19 mouse cellular contexts compared by ENCODE assay signal in the genomic region with DNA sequence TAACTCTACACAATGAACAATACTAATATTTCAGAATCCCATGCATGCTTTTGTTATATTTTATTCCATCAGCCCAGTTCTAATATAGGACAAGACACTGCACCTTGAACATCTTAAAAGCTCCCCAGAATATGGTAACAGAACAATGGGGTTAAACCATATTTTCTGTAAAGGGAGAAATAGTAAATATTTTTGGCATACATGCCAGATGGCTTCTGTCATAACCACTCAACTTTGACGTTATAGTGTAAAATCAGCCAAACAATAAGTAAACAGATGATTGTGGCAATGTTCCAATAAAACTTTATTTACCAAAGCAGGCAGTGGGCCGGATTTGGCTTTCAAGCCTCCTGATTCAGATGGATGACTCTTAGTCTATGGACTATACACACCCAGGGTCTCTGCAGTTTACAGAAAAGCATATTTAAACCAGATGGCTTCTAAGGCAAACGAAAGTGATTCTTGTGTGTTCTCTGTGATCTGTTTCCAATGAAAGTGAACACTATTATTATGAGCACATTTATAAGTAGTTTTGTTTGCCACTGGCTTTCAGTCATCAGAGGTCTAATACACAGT.
DNase-seq lines count a peak whose midpoint lies in the region; ATAC-seq and TF ChIP-seq lines count a peak whose summit lies in the region.
"Had no signal": no experiment of that assay in that cellular context is flagged by ENCODE, and none has a peak within 500 bp of the region (broad histone marks: within the 10 kb centered on the region; RNA-seq: fewer than 3 reads in every experiment).

No protein-coding gene starts in this region.

- H3K27me3 ChIP-seq in intestine, embryonic 16.5 days (replicated peaks; ENCODE audit: control insufficient read depth, insufficient read depth, low read length): no peaks in the 10 kb centered on the region
- no peaks in the 10 kb centered on the region for H3K27me3 ChIP-seq in intestine, embryonic 15.5 days (replicated peaks)
- H3K27me3 ChIP-seq in lung, embryonic 15.5 days: no peaks in the 10 kb centered on the region
- no peaks in the 10 kb centered on the region for H3K27me3 ChIP-seq in stomach, embryonic 16.5 days (ENCODE audit: control insufficient read depth, insufficient read depth, low read length)
- H3K27me3 ChIP-seq in stomach, postnatal 0 days (ENCODE audit: control insufficient read depth, insufficient read depth, low read length): no peaks in the 10 kb centered on the region
- H3K27me3 ChIP-seq: heart, embryonic 12.5 days had no signal

- H3K36me3 ChIP-seq in intestine, embryonic 16.5 days (ENCODE audit: control insufficient read depth, insufficient read depth, low read length): no peaks in the 10 kb centered on the region
- no peaks in the 10 kb centered on the region for H3K36me3 ChIP-seq in intestine, embryonic 15.5 days
- H3K36me3 ChIP-seq in lung, embryonic 15.5 days: no peaks in the 10 kb centered on the region
- no peaks in the 10 kb centered on the region for H3K36me3 ChIP-seq in stomach, embryonic 16.5 days (ENCODE audit: control insufficient read depth, insufficient read depth, low read length)
- no peaks in the 10 kb centered on the region for H3K36me3 ChIP-seq in stomach, postnatal 0 days (ENCODE audit: control insufficient read depth, insufficient read depth, low read length)
- H3K36me3 ChIP-seq: G1E; heart, embryonic 12.5 days; hindbrain, embryonic 10.5 days had no signal

- 47% methylated on average over 3 of the region's 3 CpGs for WGBS in intestine, embryonic 16.5 days
- WGBS in intestine, embryonic 15.5 days: 47% methylated on average over 3 of the region's 3 CpGs
- WGBS in lung, embryonic 15.5 days: 37% methylated on average over 3 of the region's 3 CpGs
- WGBS in lung, adult 2 months: 45% methylated on average over 3 of the region's 3 CpGs
- 34% methylated on average over 3 of the region's 3 CpGs for WGBS in stomach, embryonic 16.5 days
- WGBS in stomach, postnatal 0 days: 29% methylated on average over 3 of the region's 3 CpGs

- TF ChIP-seq EP300 in stomach, postnatal 0 days (optimal IDR thresholded peaks at IDR 0.05): no peak

- H3K4me2 ChIP-seq in intestine, embryonic 16.5 days (ENCODE audit: low read depth, low read length): no peak overlapping the region
- no peak overlapping the region for H3K4me2 ChIP-seq in intestine, embryonic 15.5 days (replicated peaks)
- H3K4me2 ChIP-seq in lung, embryonic 15.5 days: no peak overlapping the region
- no peak overlapping the region for H3K4me2 ChIP-seq in stomach, embryonic 16.5 days (ENCODE audit: low read depth, low read length)
- no peak overlapping the region for H3K4me2 ChIP-seq in stomach, postnatal 0 days (replicated peaks; ENCODE audit: low read depth)
- H3K4me2 ChIP-seq: heart, embryonic 12.5 days; hindbrain, embryonic 14.5 days had no signal

- peak; percentile 48; the same call in 1 of the 2 replicates for ATAC-seq in intestine, embryonic 16.5 days
- ATAC-seq in intestine, embryonic 15.5 days: no peak
- ATAC-seq in lung, embryonic 15.5 days (ENCODE audit: borderline replicate concordance, extremely low read depth, low FRiP score, low TSS enrichment): peak; percentile 95
- ATAC-seq in stomach, embryonic 16.5 days (ENCODE audit: insufficient read depth, low FRiP score): 0 out of 2 replicates have a peak, but pooled peaks have one; percentile 33
- no peak for ATAC-seq in stomach, postnatal 0 days (ENCODE audit: low FRiP score, low TSS enrichment)
- ATAC-seq: CD4-positive, CD25-positive, alpha-beta regulatory T cell, adult 4 months; forebrain, embryonic 16.5 days had no signal

- no peak for TF ChIP-seq POLR2A in lung, adult 2 months (IDR thresholded peaks at IDR 0.05; ENCODE audit: borderline replicate concordance, extremely low read depth, low read depth, low read length)

- no peak overlapping the region for H3K27ac ChIP-seq in intestine, embryonic 16.5 days (ENCODE audit: low read length)
- H3K27ac ChIP-seq in intestine, embryonic 15.5 days: no peak overlapping the region
- no peak overlapping the region for H3K27ac ChIP-seq in lung, embryonic 15.5 days
- no peak overlapping the region for H3K27ac ChIP-seq in stomach, embryonic 16.5 days (ENCODE audit: low read length)
- H3K27ac ChIP-seq in stomach, postnatal 0 days (replicated peaks): no peak overlapping the region
- H3K27ac ChIP-seq: hindbrain, embryonic 10.5 days; hindbrain, embryonic 14.5 days had no signal

- peak; percentile 21 for DNase-seq in cerebellum, adult 9-10 months
- DNase-seq in cerebellum, adult 11-12 months: no peak
- no peak for DNase-seq in lung, adult 2 months
- DNase-seq in stomach, postnatal 0 days (ENCODE audit: low spot score): no peak
- DNase-seq: adrenal gland, adult 8-10 months; adrenal gland, postnatal 36 days; B cell, adult 2 months; cerebellum, adult 8-10 months; gastrocnemius, postnatal 14 days had no signal

- no peaks in the 10 kb centered on the region for H3K4me1 ChIP-seq in intestine, embryonic 16.5 days (ENCODE audit: control insufficient read depth, insufficient read depth, low read length)
- no peaks in the 10 kb centered on the region for H3K4me1 ChIP-seq in intestine, embryonic 15.5 days (replicated peaks)
- H3K4me1 ChIP-seq in lung, embryonic 15.5 days: no peaks in the 10 kb centered on the region
- no peaks in the 10 kb centered on the region for H3K4me1 ChIP-seq in lung, adult 2 months (ENCODE audit: control insufficient read depth, insufficient read depth, low read length)
- no peaks in the 10 kb centered on the region for H3K4me1 ChIP-seq in stomach, embryonic 16.5 days (ENCODE audit: control insufficient read depth, insufficient read depth, low read length)
- H3K4me1 ChIP-seq in stomach, postnatal 0 days (replicated peaks; ENCODE audit: control insufficient read depth, insufficient read depth): no peaks in the 10 kb centered on the region
- H3K4me1 ChIP-seq: heart, embryonic 12.5 days; hindbrain, embryonic 10.5 days had no signal

- no peak overlapping the region for H3K9ac ChIP-seq in intestine, embryonic 16.5 days (ENCODE audit: low read depth, low read length)
- no peak overlapping the region for H3K9ac ChIP-seq in intestine, embryonic 15.5 days
- no peak overlapping the region for H3K9ac ChIP-seq in lung, embryonic 15.5 days
- no peak overlapping the region for H3K9ac ChIP-seq in stomach, embryonic 16.5 days (ENCODE audit: low read length)
- no peak overlapping the region for H3K9ac ChIP-seq in stomach, postnatal 0 days (ENCODE audit: low read length)
- H3K9ac ChIP-seq: heart, embryonic 12.5 days; hindbrain, embryonic 14.5 days had no signal

- no peaks in the 10 kb centered on the region for H3K9me3 ChIP-seq in intestine, embryonic 16.5 days (ENCODE audit: control insufficient read depth, low read length)
- H3K9me3 ChIP-seq in intestine, embryonic 15.5 days: no peaks in the 10 kb centered on the region
- no peaks in the 10 kb centered on the region for H3K9me3 ChIP-seq in lung, embryonic 15.5 days
- no peaks in the 10 kb centered on the region for H3K9me3 ChIP-seq in stomach, embryonic 16.5 days (replicated peaks; ENCODE audit: control insufficient read depth, low read length)
- no peaks in the 10 kb centered on the region for H3K9me3 ChIP-seq in stomach, postnatal 0 days (ENCODE audit: control insufficient read depth, low read length)
- H3K9me3 ChIP-seq: G1E; heart, embryonic 12.5 days; hindbrain, embryonic 10.5 days had no signal

- H3K4me3 ChIP-seq in intestine, embryonic 16.5 days (ENCODE audit: low read length): no peak overlapping the region
- no peak overlapping the region for H3K4me3 ChIP-seq in intestine, embryonic 15.5 days (replicated peaks)
- no peak overlapping the region for H3K4me3 ChIP-seq in lung, embryonic 15.5 days
- no peak overlapping the region for H3K4me3 ChIP-seq in lung, adult 2 months (replicated peaks; ENCODE audit: extremely low read depth, low read depth, low read length)
- H3K4me3 ChIP-seq in stomach, embryonic 16.5 days (replicated peaks; ENCODE audit: low read length): no peak overlapping the region
- no peak overlapping the region for H3K4me3 ChIP-seq in stomach, postnatal 0 days (ENCODE audit: low read depth, low read length)
- H3K4me3 ChIP-seq: heart, embryonic 12.5 days; hindbrain, embryonic 10.5 days had no signal

- TF ChIP-seq CTCF in lung, adult 2 months (IDR thresholded peaks at IDR 0.05; ENCODE audit: insufficient read depth, low read length): no peak
- TF ChIP-seq CTCF in stomach, postnatal 0 days (IDR thresholded peaks at IDR 0.05; ENCODE audit: low read depth): no peak

Comparison
In these comparisons a context has a peak if more than half of its experiments do, and no peak if none do; other contexts are left out.
1. ATAC-seq: peak in intestine, embryonic 16.5 days (single experiment), lung, embryonic 15.5 days (single experiment) and stomach, embryonic 16.5 days (single experiment); none in intestine, embryonic 15.5 days (single experiment) and stomach, postnatal 0 days (single experiment).